Mouse (Mus musculus) heart, adult 2 months (tissue): ENCODE results near the gene Avpr2.

ENCODE experiments used
- CTCF ChIP-seq: fragments of 200-600 bp; IDR thresholded peaks from 2 replicates; pipeline ENCODE4 v1.8.1; 2022; ENCODE audit warnings: antibody characterized with exemption, mild to moderate bottlenecking, moderate library complexity
- POLR2A ChIP-seq: fragments of 200-500 bp; IDR thresholded peaks from 2 replicates; pipeline ENCODE4 v1.6.1; 2011; ENCODE audit warnings: mild to moderate bottlenecking, low read depth, low read length, control low read depth; ENCODE audit not compliant: insufficient read depth

GRCm38 (mm10) chrX:73867256-73867655 lies 24.6 kb upstream of the Avpr2 start:
- TF ChIP-seq POLR2A: no peak
- no peak for TF ChIP-seq CTCF
